Mouse (Mus musculus) lung, embryonic 14.5 days (tissue): ENCODE measurements around the gene Gfm2. TPM values are rescaled to one million over a fixed set of nuclear protein-coding genes. Genes with fewer than 3 reads are reported as not detected.

ENCODE experiments used
- ATAC-seq: fragments of 200-750 bp; cut with Nextera tagmentation; 2 replicates; pipeline ENCODE4 v1.8.0; 2017; ENCODE audit warnings: mild to moderate bottlenecking, moderate TSS enrichment, moderate library complexity; ENCODE audit not compliant: insufficient read depth
- DNase-seq: peaks from one replicate; pipeline ENCODE4 v3.0.0-alpha.2; 2015
- H3K27ac ChIP-seq: fragments of 300-500 bp; sonication (generic); 2 replicates; pipeline ENCODE4 v1.5.1; 2014; ENCODE audit warnings: low read depth, mild to moderate bottlenecking, moderate library complexity
- H3K27me3 ChIP-seq: fragments of 300-500 bp; sonication (generic); 2 replicates; pipeline ENCODE4 v1.6.1; 2014; ENCODE audit warnings: low read length, control low read depth; ENCODE audit not compliant: insufficient read depth
- H3K36me3 ChIP-seq: fragments of 300-500 bp; sonication (generic); 2 replicates; pipeline ENCODE4 v1.6.1; 2014; ENCODE audit warnings: control low read depth; ENCODE audit not compliant: insufficient read depth
- H3K4me1 ChIP-seq: fragments of 300-500 bp; sonication (generic); 2 replicates; pipeline ENCODE4 v1.6.1; 2014; ENCODE audit warnings: antibody characterized with exemption, control low read depth; ENCODE audit not compliant: insufficient read depth
- H3K4me2 ChIP-seq: fragments of 300-500 bp; sonication (generic); 2 replicates; pipeline ENCODE4 v1.6.1; 2014; ENCODE audit warnings: mild to moderate bottlenecking
- H3K4me3 ChIP-seq: fragments of 300-500 bp; sonication (generic); 2 replicates; pipeline ENCODE4 v1.5.1; 2014; ENCODE audit warnings: low read depth, low read length
- H3K9ac ChIP-seq: fragments of 300-500 bp; sonication (generic); 2 replicates; pipeline ENCODE4 v1.6.1; 2014
- H3K9me3 ChIP-seq: fragments of 300-500 bp; sonication (generic); 2 replicates; pipeline ENCODE4 v1.6.1; 2016; ENCODE audit warnings: low read depth, low read length, control low read depth
- CTCF ChIP-seq: IDR thresholded peaks from 2 replicates; pipeline ENCODE4 v1.5.1; 2016; ENCODE audit warnings: antibody characterized with exemption, low read depth
- WGBS: fragments of 180-500 bp; shearing (Covaris S2); extraction: QIAGEN DNeasy Blood & Tissue Kit; methylation state at CpG from one replicate; pipeline ENCODE4 v1.1.7; 2014; 5-methylcytosine and 5-hydroxymethylcytosine counted together
- polyA plus RNA-seq: library from polyadenylated mRNA; unstranded; fragments of >200 nt; fragmentation: Nextera tagmentation; extraction: Ambion mirVana; gene quantifications from 2 replicates; pipeline ENCODE4 v1.2.1, GENCODE M21; 2014

The Gfm2 gene
- polyA plus RNA-seq, 1 experiment from 2014 or later, result 29.2 TPM

GRCm38 (mm10) chr13:97214583-97215268, 77.0 kb downstream of the Gfm2 start:
- DNase-seq (no peak), ATAC-seq (no peak)
- no peak overlapping the region for H3K27ac ChIP-seq
- H3K4me3 ChIP-seq, result no peak overlapping the region
- H3K9ac ChIP-seq, result no peak overlapping the region
- no peaks in the 10 kb centered on the region for H3K27me3 ChIP-seq
- no peaks in the 10 kb centered on the region for H3K9me3 ChIP-seq
- no peak for TF ChIP-seq CTCF
- H3K4me2 ChIP-seq, result no peak overlapping the region
- WGBS, result 64% methylated on average over 3 of the region's 3 CpGs
- H3K4me1 ChIP-seq, result no peaks in the 10 kb centered on the region
- no peaks in the 10 kb centered on the region for H3K36me3 ChIP-seq

DNA sequence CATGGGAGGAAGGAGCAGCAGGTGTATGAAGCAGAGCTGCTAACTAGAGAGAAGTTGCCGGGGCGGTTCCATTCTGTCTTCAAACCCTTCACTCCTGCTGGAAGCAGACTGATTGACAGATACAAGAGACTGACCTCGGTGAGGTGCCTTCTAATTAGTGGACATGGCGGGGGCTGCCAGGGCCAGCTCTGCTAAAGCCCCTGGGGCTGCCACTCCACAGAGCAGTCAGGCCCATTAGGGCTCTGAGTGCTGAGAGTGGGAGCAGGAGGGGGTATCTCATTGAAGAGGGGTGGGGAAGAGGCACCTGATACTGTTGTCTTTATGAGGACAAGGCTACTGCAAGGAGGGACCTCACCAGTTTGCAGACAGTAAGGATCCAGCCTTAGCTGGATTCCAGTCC, 77.8 kb downstream of the Gfm2 start:
- no peaks in the 10 kb centered on the region for H3K36me3 ChIP-seq
- H3K27me3 ChIP-seq, result no peaks in the 10 kb centered on the region
- no peak overlapping the region for H3K4me2 ChIP-seq
- WGBS, result 62% methylated on average over 4 of the region's 4 CpGs
- no peak for TF ChIP-seq CTCF
- ATAC-seq (no peak), DNase-seq (no peak)
- no peaks in the 10 kb centered on the region for H3K4me1 ChIP-seq
- H3K4me3 ChIP-seq, result no peak overlapping the region
- no peaks in the 10 kb centered on the region for H3K9me3 ChIP-seq
- H3K27ac ChIP-seq, result no peak overlapping the region
- H3K9ac ChIP-seq, result no peak overlapping the region

GRCm38 (mm10) chr13:97216196-97216595, 78.5 kb downstream of the Gfm2 start:
- H3K4me3 ChIP-seq, result no peak overlapping the region
- no peak overlapping the region for H3K4me2 ChIP-seq
- TF ChIP-seq CTCF, result no peak
- DNase-seq (no peak), ATAC-seq (no peak)
- no peaks in the 10 kb centered on the region for H3K4me1 ChIP-seq
- H3K9me3 ChIP-seq, result no peaks in the 10 kb centered on the region
- H3K36me3 ChIP-seq, result no peaks in the 10 kb centered on the region
- no peak overlapping the region for H3K9ac ChIP-seq
- WGBS, result 63% methylated on average over 5 of the region's 5 CpGs
- no peaks in the 10 kb centered on the region for H3K27me3 ChIP-seq
- H3K27ac ChIP-seq, result no peak overlapping the region

- H3K27ac ChIP-seq, result no peak overlapping the region
- no peak overlapping the region for H3K4me2 ChIP-seq
- DNase-seq, result no peak
- H3K27me3 ChIP-seq, result no peaks in the 10 kb centered on the region
- no peaks in the 10 kb centered on the region for H3K36me3 ChIP-seq
- H3K9ac ChIP-seq, result no peak overlapping the region
- H3K9me3 ChIP-seq, result no peaks in the 10 kb centered on the region
- no peaks in the 10 kb centered on the region for H3K4me1 ChIP-seq
- H3K4me3 ChIP-seq, result no peak overlapping the region
- no peak for ATAC-seq
- WGBS, result 88% methylated on average over 3 of the region's 3 CpGs
- TF ChIP-seq CTCF, result no peak
Observed at GRCm38 (mm10) chr13:97220022-97220421, 82.3 kb downstream of the Gfm2 start.

GRCm38 (mm10) chr13:97223856-97224255, 86.1 kb downstream of the Gfm2 start:
- Histone ChIP-seq H3K27me3 (no peaks in the 10 kb centered on the region), H3K9ac (no peak overlapping the region), H3K9me3 (no peaks in the 10 kb centered on the region), H3K27ac (no peak overlapping the region), H3K36me3 (no peaks in the 10 kb centered on the region), H3K4me3 (no peak overlapping the region), H3K4me1 (no peaks in the 10 kb centered on the region), H3K4me2 (no peak overlapping the region)
- ATAC-seq (no peak), DNase-seq (no peak)
- TF ChIP-seq CTCF, result no peak
- WGBS, result 67% methylated on average over 8 of the region's 8 CpGs

DNA sequence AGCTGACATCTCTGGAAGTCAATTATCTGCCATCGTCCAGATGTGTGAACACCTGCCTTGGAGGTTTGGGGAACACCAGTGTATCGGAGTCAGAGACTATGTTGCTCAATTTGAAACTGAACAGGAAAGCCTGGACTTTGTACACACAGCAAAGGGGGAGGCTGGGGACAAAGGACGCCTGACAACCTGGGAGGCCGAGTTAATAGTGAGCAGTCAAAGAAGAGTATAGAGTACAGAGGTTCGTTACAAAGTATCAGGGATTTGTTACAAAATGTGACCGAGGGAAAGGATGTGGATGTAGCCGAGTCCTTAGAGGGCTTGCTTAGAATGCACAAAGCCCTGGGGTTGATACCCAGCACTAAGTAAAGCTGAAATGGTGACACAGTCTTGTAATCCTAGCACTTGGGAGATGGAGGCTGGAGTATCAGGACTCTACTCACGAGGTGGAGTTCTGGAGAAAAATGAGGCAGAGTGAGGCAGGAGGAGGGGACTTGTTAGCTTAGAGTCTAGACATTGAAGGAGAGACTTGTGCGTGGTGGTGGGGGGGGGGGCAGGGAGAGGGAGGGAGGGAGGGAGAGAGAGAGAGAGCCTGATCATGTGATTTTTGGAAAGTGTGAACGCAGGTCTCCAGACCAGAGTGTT, 86.7 kb downstream of the Gfm2 start:
- no peaks in the 10 kb centered on the region for H3K36me3 ChIP-seq
- H3K9me3 ChIP-seq, result no peaks in the 10 kb centered on the region
- H3K27me3 ChIP-seq, result no peaks in the 10 kb centered on the region
- H3K9ac ChIP-seq, result no peak overlapping the region
- 54% methylated on average over 10 of the region's 10 CpGs for WGBS
- peak overlapping the region; percentile 13; the same call in 1 of the 2 replicates for H3K4me2 ChIP-seq
- H3K27ac ChIP-seq, result no peak overlapping the region
- ATAC-seq, result no peak; the same call in 1 of the 2 replicates
- TF ChIP-seq CTCF, result no peak
- no peak overlapping the region for H3K4me3 ChIP-seq
- DNase-seq, result no peak
- H3K4me1 ChIP-seq, result no peaks in the 10 kb centered on the region

GRCm38 (mm10) chr13:97225130-97225529, 87.4 kb downstream of the Gfm2 start:
- no peak overlapping the region for H3K27ac ChIP-seq
- H3K27me3 ChIP-seq, result no peaks in the 10 kb centered on the region
- ATAC-seq, result no peak
- no peak for TF ChIP-seq CTCF
- DNase-seq, result no peak
- no peaks in the 10 kb centered on the region for H3K4me1 ChIP-seq
- H3K9me3 ChIP-seq, result no peaks in the 10 kb centered on the region
- WGBS, result 45% methylated on average over 17 of the region's 17 CpGs
- H3K4me2 ChIP-seq, result peak overlapping the region; percentile 13; the same call in 1 of the 2 replicates
- H3K4me3 ChIP-seq, result no peak overlapping the region
- no peaks in the 10 kb centered on the region for H3K36me3 ChIP-seq
- no peak overlapping the region for H3K9ac ChIP-seq
